ENCODE assay signal across 15 mouse cellular contexts in the genomic region with DNA sequence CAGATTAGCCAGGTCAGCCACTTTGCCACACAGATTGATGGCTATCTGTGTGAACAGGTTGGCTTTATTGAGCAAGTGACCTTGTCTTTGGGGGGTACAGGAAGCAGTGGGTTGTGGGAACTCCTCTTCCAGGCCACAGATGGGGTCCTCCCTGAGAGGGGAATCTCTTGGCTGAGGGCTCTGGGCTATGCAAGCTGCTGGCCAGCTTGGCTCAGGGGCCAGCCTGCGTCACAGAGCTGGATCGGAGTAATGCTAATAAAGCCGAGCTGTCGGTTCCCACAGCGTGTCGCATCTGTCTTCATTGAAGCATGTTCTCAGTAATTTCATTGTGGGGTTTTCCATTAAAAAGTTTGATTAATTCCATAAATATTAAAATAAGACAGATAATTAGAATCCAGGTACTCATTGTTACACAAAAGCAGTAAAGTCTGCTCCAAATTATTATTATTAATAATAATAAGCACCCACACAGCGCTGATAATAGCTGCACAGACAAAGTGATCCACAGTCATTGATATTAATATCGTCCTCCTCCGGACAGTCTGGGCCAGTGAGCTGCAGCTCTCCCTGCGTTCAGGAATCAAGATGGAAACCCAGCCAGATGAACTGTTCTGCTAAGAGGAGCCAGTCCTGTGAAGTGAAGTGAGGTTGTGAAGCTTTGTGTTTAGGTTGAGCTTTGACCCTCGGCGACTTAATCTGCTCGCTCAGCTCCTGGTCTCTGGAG.
DNase-seq lines count a peak whose midpoint lies in the region; ATAC-seq and TF ChIP-seq lines count a peak whose summit lies in the region.
"Had no signal": no experiment of that assay in that cellular context is flagged by ENCODE, and none has a peak within 500 bp of the region (broad histone marks: within the 10 kb centered on the region; RNA-seq: fewer than 3 reads in every experiment).

No protein-coding gene starts in this region.

- in situ Hi-C loops in ES-E14 (cut with MboI; ENCODE audit: low sequenced_read_pairs in 2 of 2, unreplicated experiment in 2 of 2), result no loop called here

- DNase-seq in forebrain, embryonic 10.5 days (ENCODE audit: extremely low spot score, low spot score), result no peak
- no peak for DNase-seq in forebrain, embryonic 11.5 days (ENCODE audit: low spot score)
- no peak for DNase-seq in ES-E14 (ENCODE audit: low read depth, low spot score)
- peak; percentile 47 for DNase-seq in gastrocnemius, postnatal 14 days
- DNase-seq in ovary, postnatal 14 days (ENCODE audit: low spot score), result no peak
- DNase-seq in right cerebral cortex, adult 2 months (ENCODE audit: low spot score in 2 of 2), result no peak
- DNase-seq: adrenal gland, postnatal 14 days; cerebellum, adult 8-10 months; kidney, postnatal 10 days had no signal

- WGBS in forebrain, embryonic 10.5 days, result 87% methylated on average over 13 of the region's 13 CpGs
- 82% methylated on average over 13 of the region's 13 CpGs for WGBS in forebrain, embryonic 11.5 days
- 79% methylated on average over 13 of the region's 13 CpGs for WGBS in limb, embryonic 15.5 days

- H3K27me3 ChIP-seq in forebrain, embryonic 10.5 days (ENCODE audit: poor library complexity, severe bottlenecking), result peaks cover 6% of the 10 kb centered on the region; the same call in 1 of the 2 replicates
- no peaks in the 10 kb centered on the region for H3K27me3 ChIP-seq in forebrain, embryonic 11.5 days (ENCODE audit: control insufficient read depth, insufficient read depth, low read length)
- no peaks in the 10 kb centered on the region for H3K27me3 ChIP-seq in limb, embryonic 15.5 days
- H3K27me3 ChIP-seq: heart, embryonic 12.5 days; liver, embryonic 15.5 days had no signal

- no peaks in the 10 kb centered on the region for H3K36me3 ChIP-seq in forebrain, embryonic 10.5 days (replicated peaks)
- H3K36me3 ChIP-seq in forebrain, embryonic 11.5 days (ENCODE audit: control insufficient read depth, insufficient read depth, low read length), result no peaks in the 10 kb centered on the region
- H3K36me3 ChIP-seq in ES-E14 (ENCODE audit: control insufficient read depth, insufficient read depth, low read length, poor library complexity, severe bottlenecking), result no peaks in the 10 kb centered on the region
- H3K36me3 ChIP-seq in limb, embryonic 15.5 days, result no peaks in the 10 kb centered on the region
- H3K36me3 ChIP-seq: heart, embryonic 12.5 days; liver, embryonic 15.5 days had no signal

- H3K27ac ChIP-seq in forebrain, embryonic 10.5 days, result peak overlapping the region; percentile 63; the same call in 1 of the 2 replicates
- no peak overlapping the region for H3K27ac ChIP-seq in forebrain, embryonic 11.5 days (ENCODE audit: low read depth, low read length)
- H3K27ac ChIP-seq in ES-E14 (ENCODE audit: insufficient read depth, low read depth, low read length, poor library complexity, severe bottlenecking), result no peak overlapping the region; the same call in 1 of the 2 replicates
- H3K27ac ChIP-seq in limb, embryonic 15.5 days, result no peak overlapping the region
- H3K27ac ChIP-seq: liver, embryonic 15.5 days; macrophage had no signal

- intact Hi-C loops in gastrocnemius, postnatal 14 days (cut with DNase I; ENCODE audit: low total_unique reads), result no loop called here

- H3K4me3 ChIP-seq in forebrain, embryonic 10.5 days, result no peak overlapping the region
- no peak overlapping the region for H3K4me3 ChIP-seq in forebrain, embryonic 11.5 days (ENCODE audit: low read depth, low read length)
- H3K4me3 ChIP-seq in ES-E14 (ENCODE audit: insufficient read depth in 1 of 2, low read depth in 1 of 2, low read length in 2 of 2, poor library complexity in 1 of 2, severe bottlenecking in 1 of 2), result no peak overlapping the region
- H3K4me3 ChIP-seq in limb, embryonic 15.5 days, result no peak overlapping the region
- H3K4me3 ChIP-seq: heart, embryonic 12.5 days; liver, embryonic 15.5 days had no signal

- ATAC-seq in forebrain, embryonic 11.5 days (replicated peaks; ENCODE audit: low FRiP score), result no peak
- ATAC-seq in limb, embryonic 15.5 days (ENCODE audit: insufficient number of reproducible peaks, low FRiP score, low TSS enrichment, low read depth), result peak; percentile 63; the same call in 1 of the 2 replicates
- ATAC-seq in monocyte, adult 5-6 weeks (replicated peaks; ENCODE audit: insufficient number of reproducible peaks, low FRiP score, low TSS enrichment, poor library complexity, severe bottlenecking), result no peak
- ATAC-seq: CD4-positive, CD25-positive, alpha-beta regulatory T cell, adult 4 months had no signal

- no peak overlapping the region for H3K9ac ChIP-seq in forebrain, embryonic 11.5 days (ENCODE audit: low read length)
- peak overlapping the region; percentile 28; the same call in 1 of the 2 replicates for H3K9ac ChIP-seq in ES-E14 (ENCODE audit: insufficient read depth, low read depth, low read length, poor library complexity, severe bottlenecking)
- H3K9ac ChIP-seq in limb, embryonic 15.5 days, result no peak overlapping the region
- H3K9ac ChIP-seq: heart, embryonic 12.5 days; liver, embryonic 15.5 days had no signal

- H3K4me1 ChIP-seq in forebrain, embryonic 10.5 days, result peaks cover 27% of the 10 kb centered on the region
- H3K4me1 ChIP-seq in forebrain, embryonic 11.5 days (replicated peaks; ENCODE audit: control insufficient read depth, insufficient read depth, low read length), result no peaks in the 10 kb centered on the region
- peaks cover 0 to 15% of the 10 kb centered on the region in 2 experiments; a peak in 2 of 4 replicates for H3K4me1 ChIP-seq in ES-E14 (ENCODE audit: control insufficient read depth in 2 of 2, insufficient read depth in 2 of 2, low read length in 2 of 2, poor library complexity in 1 of 2)
- H3K4me1 ChIP-seq in limb, embryonic 15.5 days, result no peaks in the 10 kb centered on the region
- H3K4me1 ChIP-seq: heart, embryonic 12.5 days; liver, embryonic 15.5 days had no signal

- no peaks in the 10 kb centered on the region for H3K9me3 ChIP-seq in forebrain, embryonic 10.5 days
- H3K9me3 ChIP-seq in forebrain, embryonic 11.5 days (ENCODE audit: control insufficient read depth, low read length), result no peaks in the 10 kb centered on the region
- H3K9me3 ChIP-seq in ES-E14 (ENCODE audit: control insufficient read depth, insufficient read depth, low read depth, low read length), result no peaks in the 10 kb centered on the region
- H3K9me3 ChIP-seq in limb, embryonic 15.5 days, result no peaks in the 10 kb centered on the region
- H3K9me3 ChIP-seq: heart, embryonic 12.5 days; liver, embryonic 15.5 days had no signal

- no peak overlapping the region for H3K4me2 ChIP-seq in forebrain, embryonic 11.5 days (ENCODE audit: low read depth, low read length, severe bottlenecking)
- no peak overlapping the region for H3K4me2 ChIP-seq in limb, embryonic 15.5 days
- H3K4me2 ChIP-seq: heart, embryonic 12.5 days; liver, embryonic 15.5 days had no signal

TF ChIP-seq in ES-E14, 5 proteins besides CTCF, POLR2A, EP300 and RAD21:
- TF ChIP-seq MAFK (IDR thresholded peaks at IDR 0.05; ENCODE audit: insufficient read depth, low read depth, low read length) (no peak), HCFC1 (IDR thresholded peaks at IDR 0.05; ENCODE audit: borderline replicate concordance, insufficient read depth, low read length) (no peak), ZC3H11A (IDR thresholded peaks at IDR 0.05; ENCODE audit: borderline replicate concordance, low read depth, low read length) (no peak), ZNF384 (IDR thresholded peaks at IDR 0.05; ENCODE audit: low read depth, low read length) (no peak), CHD2 (IDR thresholded peaks at IDR 0.05; ENCODE audit: low read depth, low read length) (no peak)
